Mouse (Mus musculus) embryonic fibroblast, embryonic 13.5 days (primary cell): ENCODE measurements around the gene Spg20.

Experiments
- CTCF ChIP-seq: IDR thresholded peaks from 2 replicates; pipeline ENCODE4 v1.5.1; 2011; ENCODE audit warnings: mild to moderate bottlenecking, control low read depth, low read length, moderate library complexity, borderline replicate concordance; ENCODE audit not compliant: insufficient read depth
- POLR2A ChIP-seq: IDR thresholded peaks from 2 replicates; pipeline ENCODE4 v1.6.1; 2011; ENCODE audit warnings: low read depth, mild to moderate bottlenecking, control low read depth, low read length, moderate library complexity

DNA sequence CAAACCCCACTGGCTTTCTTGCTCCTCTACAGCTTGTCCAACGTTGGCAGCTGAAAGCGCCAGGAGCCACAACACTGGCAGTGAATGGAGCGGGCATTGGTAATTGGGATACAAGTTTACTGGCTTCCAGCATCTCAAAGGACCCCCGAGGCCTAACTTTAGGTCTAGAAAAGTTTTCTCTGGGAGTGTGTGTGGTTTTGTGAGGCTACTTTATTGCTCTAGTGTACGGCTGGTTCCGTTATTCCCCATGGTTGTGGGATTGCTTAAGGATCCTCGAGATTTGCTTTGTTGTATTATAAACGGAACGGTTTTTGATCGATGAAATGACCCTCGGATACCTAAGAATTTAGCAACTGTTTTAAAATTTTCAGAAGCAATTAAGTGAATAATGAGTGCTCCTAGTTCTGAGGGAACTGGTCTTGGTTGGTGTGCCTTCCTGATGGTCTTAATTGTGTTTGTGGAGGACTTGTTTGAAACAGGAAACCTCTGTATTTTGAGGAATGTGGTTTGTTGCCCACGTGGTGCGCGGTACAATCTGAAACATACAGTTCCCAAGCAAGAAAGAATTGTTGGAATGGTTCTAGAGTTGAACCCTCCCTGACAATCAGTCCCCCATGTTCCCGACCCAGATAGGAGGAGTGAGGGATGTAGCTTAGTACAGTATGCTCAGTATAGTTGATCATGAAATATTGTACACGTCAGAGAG is 955 bp downstream of the Spg20 start:
- TF ChIP-seq CTCF (no peak), POLR2A (peak; percentile 61)
